Mouse (Mus musculus): Measurements from ENCODE around the gene Plekhg3. TPM values are rescaled to one million over a fixed set of nuclear protein-coding genes. Genes with fewer than 3 reads are reported as not detected.

Gene Plekhg3
- total and polyA plus RNA-seq, 3 experiments: 12.4 to 17.8 (median 12.5) TPM

DNA sequence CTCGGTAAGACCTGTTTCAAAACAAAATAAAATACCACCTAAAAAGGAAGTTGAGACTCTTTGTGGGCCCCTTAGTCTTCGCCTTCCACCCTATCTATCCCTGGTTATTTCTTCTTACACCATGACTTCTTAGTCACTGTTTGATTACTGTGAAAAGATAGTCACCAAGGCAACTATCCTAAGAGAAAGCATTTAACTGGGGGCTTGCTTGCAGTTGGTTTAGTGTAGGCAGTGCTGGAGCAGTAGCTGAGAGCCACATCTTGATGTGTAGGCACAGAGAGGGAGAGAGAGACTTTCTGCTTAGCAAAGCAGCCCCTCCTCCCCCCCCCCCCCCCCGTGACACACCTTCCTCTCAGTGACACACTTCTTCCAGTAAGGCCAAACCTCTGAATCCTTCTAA is 29.8 kb upstream of the Plekhg3 start:
- Histone ChIP-seq H3K4me3 (ENCODE audit: low read depth, low read length) (no peak overlapping the region), H3K27me3 (ENCODE audit: insufficient read depth, low read length) (peaks cover 8% of the 10 kb centered on the region), H3K9me3 (replicated peaks) (no peaks in the 10 kb centered on the region), H3K4me1 (ENCODE audit: insufficient read depth, low read depth, low read length) (peaks cover 66% of the 10 kb centered on the region), H3K36me3 (replicated peaks) (no peaks in the 10 kb centered on the region)
- TF ChIP-seq TAL1 (conservative IDR thresholded peaks at IDR 0.05; ENCODE audit: low read depth, low read length) (no peak), CTCF (IDR thresholded peaks at IDR 0.05; ENCODE audit: low read depth, low read length) (no peak), POLR2AphosphoS5 (IDR thresholded peaks at IDR 0.05; ENCODE audit: insufficient replicate concordance, low read depth, low read length) (no peak), GATA1 (IDR thresholded peaks at IDR 0.05; ENCODE audit: borderline replicate concordance, low read length) (no peak), GATA2 (IDR thresholded peaks at IDR 0.05; ENCODE audit: borderline replicate concordance, low read depth, low read length) (no peak)
- DNase-seq (ENCODE audit: low spot score) (peak; percentile 71), ATAC-seq (ENCODE audit: extremely low read depth, insufficient number of reproducible peaks, low FRiP score, poor library complexity, severe bottlenecking) (peak; percentile 79)

DNA sequence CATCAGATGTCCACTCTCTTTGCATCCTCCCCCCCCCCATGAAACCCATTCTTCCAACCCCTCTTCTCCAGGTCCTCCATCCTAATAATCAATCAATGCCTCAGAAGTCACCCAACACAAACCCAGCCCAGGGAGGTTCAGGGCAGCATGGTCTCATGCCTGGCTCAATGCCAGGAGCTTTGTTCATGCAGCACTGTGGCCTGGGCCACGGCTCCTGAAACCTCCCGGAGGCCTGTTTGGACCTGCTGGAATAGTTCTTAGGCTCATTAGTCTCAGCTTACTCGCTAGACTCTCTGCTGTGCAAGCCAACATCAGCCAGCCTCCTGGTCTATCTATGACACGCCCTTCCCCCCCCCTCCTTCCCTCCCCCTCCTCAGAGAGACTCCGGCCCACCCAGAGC is 27.7 kb upstream of the Plekhg3 start:
- H3K27me3 ChIP-seq (ENCODE audit: insufficient read depth, low read length): peaks cover 18% of the 10 kb centered on the region
- H3K9me3 ChIP-seq (replicated peaks): no peaks in the 10 kb centered on the region
- ATAC-seq (ENCODE audit: extremely low read depth, insufficient number of reproducible peaks, low FRiP score, poor library complexity, severe bottlenecking) (no peak), DNase-seq (ENCODE audit: low spot score) (no peak)
- no peak for TF ChIP-seq POLR2AphosphoS5 (IDR thresholded peaks at IDR 0.05; ENCODE audit: insufficient replicate concordance, low read depth, low read length)
- no peak for TF ChIP-seq TAL1 (conservative IDR thresholded peaks at IDR 0.05; ENCODE audit: low read depth, low read length)
- no peak for TF ChIP-seq GATA2 (IDR thresholded peaks at IDR 0.05; ENCODE audit: borderline replicate concordance, low read depth, low read length)
- TF ChIP-seq CTCF (IDR thresholded peaks at IDR 0.05; ENCODE audit: low read depth, low read length): no peak
- TF ChIP-seq GATA1 (IDR thresholded peaks at IDR 0.05; ENCODE audit: borderline replicate concordance, low read length): no peak
- H3K4me3 ChIP-seq (ENCODE audit: low read depth, low read length): no peak overlapping the region
- peaks cover 58% of the 10 kb centered on the region for H3K4me1 ChIP-seq (ENCODE audit: insufficient read depth, low read depth, low read length)
- H3K36me3 ChIP-seq (replicated peaks): no peaks in the 10 kb centered on the region

DNA sequence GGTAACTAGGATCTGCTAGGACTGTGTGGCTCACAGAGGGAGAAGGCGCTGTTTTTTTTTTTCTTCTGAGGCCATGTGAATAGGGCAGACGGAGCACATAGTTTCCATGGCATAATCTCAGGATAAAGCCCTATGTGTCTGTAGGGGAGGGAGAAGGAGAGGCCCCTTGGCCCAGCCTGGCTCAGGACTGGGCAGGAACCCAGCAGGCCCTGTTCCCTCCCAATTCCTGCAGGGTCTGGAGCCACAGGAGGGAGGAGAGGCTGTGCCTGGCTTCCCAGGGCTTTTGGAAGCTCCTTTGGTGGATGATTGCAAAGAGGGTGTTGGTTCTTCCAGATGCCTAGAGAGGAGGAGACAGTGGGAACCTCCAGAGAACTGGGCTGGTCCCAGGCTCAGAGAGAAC is 24.2 kb upstream of the Plekhg3 start:
- no peak for TF ChIP-seq POLR2AphosphoS5 (IDR thresholded peaks at IDR 0.05; ENCODE audit: insufficient replicate concordance, low read depth, low read length)
- no peak for TF ChIP-seq GATA1 (IDR thresholded peaks at IDR 0.05; ENCODE audit: borderline replicate concordance, low read length)
- TF ChIP-seq CTCF (IDR thresholded peaks at IDR 0.05; ENCODE audit: low read depth, low read length): no peak
- no peak for TF ChIP-seq TAL1 (conservative IDR thresholded peaks at IDR 0.05; ENCODE audit: low read depth, low read length)
- TF ChIP-seq GATA2 (IDR thresholded peaks at IDR 0.05; ENCODE audit: borderline replicate concordance, low read depth, low read length): no peak

DNA sequence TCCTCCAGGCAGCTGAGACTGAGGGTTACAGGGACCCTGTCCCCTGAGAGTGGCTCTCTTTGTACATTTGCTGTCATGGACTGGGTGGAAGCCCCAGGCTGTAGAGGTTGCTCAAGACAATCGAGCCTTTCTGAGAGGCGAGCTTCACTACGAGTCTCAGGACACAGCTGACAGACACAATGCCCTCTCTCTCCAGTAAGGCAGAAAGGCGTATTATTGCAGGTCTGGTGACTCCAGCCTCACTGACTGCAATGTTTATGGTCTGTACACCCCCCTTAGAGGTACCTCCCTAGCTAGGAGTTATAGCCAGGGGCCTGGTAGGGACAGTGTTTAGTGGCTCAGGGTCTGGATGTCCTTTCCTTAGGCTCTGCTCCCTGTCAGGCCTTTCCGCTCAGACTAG is 22.9 kb upstream of the Plekhg3 start:
- DNase-seq (ENCODE audit: low spot score) (no peak), ATAC-seq (ENCODE audit: extremely low read depth, insufficient number of reproducible peaks, low FRiP score, poor library complexity, severe bottlenecking) (no peak)
- Histone ChIP-seq H3K27me3 (ENCODE audit: insufficient read depth, low read length) (peaks cover 37% of the 10 kb centered on the region), H3K9me3 (replicated peaks) (no peaks in the 10 kb centered on the region), H3K4me3 (ENCODE audit: low read depth, low read length) (no peak overlapping the region), H3K36me3 (replicated peaks) (no peaks in the 10 kb centered on the region), H3K4me1 (ENCODE audit: insufficient read depth, low read depth, low read length) (peaks cover 14% of the 10 kb centered on the region)
- TF ChIP-seq TAL1 (conservative IDR thresholded peaks at IDR 0.05; ENCODE audit: low read depth, low read length) (no peak), GATA1 (IDR thresholded peaks at IDR 0.05; ENCODE audit: borderline replicate concordance, low read length) (no peak), CTCF (IDR thresholded peaks at IDR 0.05; ENCODE audit: low read depth, low read length) (no peak), POLR2AphosphoS5 (IDR thresholded peaks at IDR 0.05; ENCODE audit: insufficient replicate concordance, low read depth, low read length) (no peak), GATA2 (IDR thresholded peaks at IDR 0.05; ENCODE audit: borderline replicate concordance, low read depth, low read length) (no peak)

More for the DNA sequence above, 24.2 kb upstream of the Plekhg3 start:
- Histone ChIP-seq H3K36me3 (replicated peaks) (no peaks in the 10 kb centered on the region), H3K9me3 (replicated peaks) (no peaks in the 10 kb centered on the region), H3K4me1 (ENCODE audit: insufficient read depth, low read depth, low read length) (peaks cover 24% of the 10 kb centered on the region), H3K4me3 (ENCODE audit: low read depth, low read length) (no peak overlapping the region), H3K27me3 (ENCODE audit: insufficient read depth, low read length) (peaks cover 34% of the 10 kb centered on the region)
- ATAC-seq (ENCODE audit: extremely low read depth, insufficient number of reproducible peaks, low FRiP score, poor library complexity, severe bottlenecking) (no peak), DNase-seq (ENCODE audit: low spot score) (no peak)

DNA sequence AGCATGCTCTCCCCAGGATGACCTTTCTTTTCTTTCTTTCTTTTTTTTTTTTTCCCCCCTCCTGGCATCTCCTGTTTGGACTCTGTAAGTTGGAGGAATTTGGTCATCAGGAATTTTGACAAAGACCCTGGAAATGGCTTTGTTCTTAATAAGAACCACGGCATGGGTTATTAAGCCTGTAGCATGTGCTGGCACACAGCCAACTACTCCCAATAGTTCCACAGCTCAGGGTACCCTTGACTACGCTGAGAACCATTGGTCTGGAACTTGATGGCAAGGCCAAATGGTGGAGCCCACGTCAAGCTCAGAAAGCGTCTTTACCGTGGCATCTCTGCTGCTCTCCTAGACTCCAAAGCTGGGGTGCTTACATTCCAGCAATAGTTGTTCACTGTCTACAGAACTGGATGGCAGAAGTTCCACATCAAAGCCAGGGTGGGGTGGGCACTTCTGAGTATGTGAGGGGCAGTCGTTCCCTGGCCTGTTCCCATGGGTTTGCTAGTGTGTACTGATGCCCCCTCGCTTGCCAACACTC is 21.7 kb upstream of the Plekhg3 start:
- Histone ChIP-seq H3K9me3 (replicated peaks) (no peaks in the 10 kb centered on the region), H3K4me1 (ENCODE audit: insufficient read depth, low read depth, low read length) (peaks cover 7% of the 10 kb centered on the region; the same call in 1 of the 2 replicates), H3K4me3 (ENCODE audit: low read depth, low read length) (no peak overlapping the region), H3K27me3 (ENCODE audit: insufficient read depth, low read length) (peaks cover 37% of the 10 kb centered on the region), H3K36me3 (replicated peaks) (no peaks in the 10 kb centered on the region)
- ATAC-seq (ENCODE audit: extremely low read depth, insufficient number of reproducible peaks, low FRiP score, poor library complexity, severe bottlenecking) (no peak), DNase-seq (ENCODE audit: low spot score) (no peak)
- TF ChIP-seq GATA2 (IDR thresholded peaks at IDR 0.05; ENCODE audit: borderline replicate concordance, low read depth, low read length) (no peak), GATA1 (IDR thresholded peaks at IDR 0.05; ENCODE audit: borderline replicate concordance, low read length) (no peak), CTCF (IDR thresholded peaks at IDR 0.05; ENCODE audit: low read depth, low read length) (no peak), POLR2AphosphoS5 (IDR thresholded peaks at IDR 0.05; ENCODE audit: insufficient replicate concordance, low read depth, low read length) (no peak), TAL1 (conservative IDR thresholded peaks at IDR 0.05; ENCODE audit: low read depth, low read length) (no peak)

DNA sequence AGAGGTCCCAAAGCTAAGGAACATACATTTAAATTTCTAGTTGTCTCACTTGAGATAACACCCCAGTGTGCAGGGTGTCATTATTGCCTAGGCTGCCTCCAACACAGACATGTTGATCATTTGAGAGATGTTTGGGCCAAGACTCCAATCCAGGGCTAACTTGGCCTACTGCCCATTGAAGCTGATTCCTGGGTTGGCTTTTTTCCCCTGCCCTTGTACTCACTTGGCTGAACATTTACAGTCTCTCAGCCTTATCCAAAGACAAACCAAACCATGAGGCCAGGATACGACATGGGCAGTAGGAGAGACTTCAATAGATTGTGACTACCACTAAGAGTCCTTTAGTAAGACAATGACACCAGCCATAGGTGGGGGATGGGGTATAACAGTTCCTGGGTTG is 18.0 kb upstream of the Plekhg3 start:
- Histone ChIP-seq H3K4me1 (ENCODE audit: insufficient read depth, low read depth, low read length) (peaks cover 5% of the 10 kb centered on the region), H3K27me3 (ENCODE audit: insufficient read depth, low read length) (peaks cover 36% of the 10 kb centered on the region), H3K4me3 (ENCODE audit: low read depth, low read length) (no peak overlapping the region), H3K36me3 (replicated peaks) (no peaks in the 10 kb centered on the region), H3K9me3 (replicated peaks) (no peaks in the 10 kb centered on the region)
- TF ChIP-seq POLR2AphosphoS5 (IDR thresholded peaks at IDR 0.05; ENCODE audit: insufficient replicate concordance, low read depth, low read length) (no peak), GATA2 (IDR thresholded peaks at IDR 0.05; ENCODE audit: borderline replicate concordance, low read depth, low read length) (no peak), CTCF (IDR thresholded peaks at IDR 0.05; ENCODE audit: low read depth, low read length) (no peak), TAL1 (conservative IDR thresholded peaks at IDR 0.05; ENCODE audit: low read depth, low read length) (no peak), GATA1 (IDR thresholded peaks at IDR 0.05; ENCODE audit: borderline replicate concordance, low read length) (no peak)
- ATAC-seq (ENCODE audit: extremely low read depth, insufficient number of reproducible peaks, low FRiP score, poor library complexity, severe bottlenecking) (no peak), DNase-seq (ENCODE audit: low spot score) (no peak)
